In the genomic region with DNA sequence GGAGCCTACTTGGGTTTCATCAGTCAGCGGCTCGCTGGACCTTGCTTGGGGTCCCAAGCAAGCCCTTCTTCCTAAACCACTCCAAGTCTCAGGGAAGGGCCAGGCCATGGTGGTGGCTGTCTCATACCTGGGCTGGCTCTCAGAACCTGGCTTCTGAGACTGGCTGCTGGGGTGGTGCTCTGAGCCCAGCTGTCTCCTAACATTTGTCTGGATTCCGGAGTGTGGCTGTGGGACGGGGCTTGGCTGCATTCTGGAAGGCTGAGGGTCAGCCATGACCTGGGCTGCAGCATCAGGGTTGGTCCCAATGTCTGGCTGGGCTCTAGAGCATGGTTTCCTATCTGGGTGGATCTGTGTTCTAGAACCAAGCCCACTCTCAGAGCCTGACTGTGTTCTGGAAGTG, we compare ENCODE assay signal across 21 mouse cellular contexts. TPM values are rescaled to one million over a fixed set of nuclear protein-coding genes. Genes with fewer than 3 reads are reported as not detected.
A peak's percentile ranks its signal among the peaks of the same experiment; 100 is the strongest.
DNase-seq lines count a peak whose midpoint lies in the region; ATAC-seq lines count a peak whose summit lies in the region.
"Had no signal": no experiment of that assay in that cellular context is flagged by ENCODE, and none has a peak within 500 bp of the region (broad histone marks: within the 10 kb centered on the region; RNA-seq: fewer than 3 reads in every experiment).

No protein-coding gene starts in this region.

- H3K9ac ChIP-seq in embryonic facial prominence, embryonic 13.5 days = no peak overlapping the region
- H3K9ac ChIP-seq in kidney, embryonic 14.5 days (ENCODE audit: low read depth, low read length) = no peak overlapping the region
- no peak overlapping the region for H3K9ac ChIP-seq in midbrain, embryonic 11.5 days (ENCODE audit: low read length)
- H3K9ac ChIP-seq in stomach, embryonic 16.5 days (ENCODE audit: low read length) = peak overlapping the region; percentile 51; the same call in 1 of the 2 replicates
- no peak overlapping the region for H3K9ac ChIP-seq in liver, embryonic 11.5 days (ENCODE audit: low read depth, low read length)
- H3K9ac ChIP-seq: forebrain, embryonic 15.5 days; hindbrain, embryonic 13.5 days; neural tube, embryonic 12.5 days had no signal

- ATAC-seq in embryonic facial prominence, embryonic 13.5 days (ENCODE audit: insufficient number of reproducible peaks, insufficient read depth, low FRiP score, low TSS enrichment, low read depth) = no peak
- no peak for ATAC-seq in kidney, embryonic 14.5 days (ENCODE audit: low FRiP score, low TSS enrichment)
- no peak for ATAC-seq in midbrain, embryonic 11.5 days (ENCODE audit: low FRiP score)
- no peak for ATAC-seq in stomach, embryonic 16.5 days (ENCODE audit: insufficient read depth, low FRiP score)
- no peak for ATAC-seq in liver, embryonic 11.5 days (replicated peaks; ENCODE audit: low FRiP score)
- ATAC-seq: CD4-positive, CD25-positive, alpha-beta regulatory T cell, adult 4 months; forebrain, embryonic 15.5 days had no signal

- H3K36me3 ChIP-seq in embryonic facial prominence, embryonic 13.5 days = no peaks in the 10 kb centered on the region
- no peaks in the 10 kb centered on the region for H3K36me3 ChIP-seq in embryonic facial prominence, embryonic 10.5 days (replicated peaks)
- H3K36me3 ChIP-seq in kidney, embryonic 14.5 days (ENCODE audit: control insufficient read depth, insufficient read depth, low read length) = no peaks in the 10 kb centered on the region
- no peaks in the 10 kb centered on the region for H3K36me3 ChIP-seq in midbrain, embryonic 10.5 days
- no peaks in the 10 kb centered on the region for H3K36me3 ChIP-seq in midbrain, embryonic 11.5 days (ENCODE audit: control insufficient read depth, insufficient read depth, low read length)
- no peaks in the 10 kb centered on the region for H3K36me3 ChIP-seq in stomach, embryonic 16.5 days (ENCODE audit: control insufficient read depth, insufficient read depth, low read length)
- H3K36me3 ChIP-seq in liver, embryonic 11.5 days (ENCODE audit: control insufficient read depth, insufficient read depth, low read length) = no peaks in the 10 kb centered on the region; the same call in 1 of the 2 replicates
- H3K36me3 ChIP-seq: forebrain, embryonic 15.5 days; G1E; hindbrain, embryonic 13.5 days; neural tube, embryonic 12.5 days had no signal

- WGBS in embryonic facial prominence, embryonic 13.5 days = 96% methylated on average over 4 of the region's 4 CpGs
- whole genome bisulfite sequencing in embryonic facial prominence, embryonic 10.5 days = 92% methylated on average over 4 of the region's 4 CpGs
- WGBS in kidney, embryonic 14.5 days = 70% methylated on average over 4 of the region's 4 CpGs
- WGBS in midbrain, embryonic 10.5 days = 96% methylated on average over 4 of the region's 4 CpGs
- 90% methylated on average over 4 of the region's 4 CpGs for whole genome bisulfite sequencing in midbrain, embryonic 11.5 days
- 85% methylated on average over 4 of the region's 4 CpGs for WGBS in stomach, embryonic 16.5 days
- WGBS in liver, embryonic 11.5 days = 95% methylated on average over 4 of the region's 4 CpGs

- H3K4me1 ChIP-seq in embryonic facial prominence, embryonic 13.5 days = peaks cover 34% of the 10 kb centered on the region
- peaks cover 40% of the 10 kb centered on the region for H3K4me1 ChIP-seq in embryonic facial prominence, embryonic 10.5 days
- H3K4me1 ChIP-seq in kidney, embryonic 14.5 days (ENCODE audit: control insufficient read depth, insufficient read depth, low read length) = peaks cover 26% of the 10 kb centered on the region
- peaks cover 42% of the 10 kb centered on the region for H3K4me1 ChIP-seq in midbrain, embryonic 10.5 days
- H3K4me1 ChIP-seq in midbrain, embryonic 11.5 days (ENCODE audit: control insufficient read depth, insufficient read depth, low read length) = peaks cover 4% of the 10 kb centered on the region; the same call in 1 of the 2 replicates
- peaks cover 31% of the 10 kb centered on the region for H3K4me1 ChIP-seq in stomach, embryonic 16.5 days (ENCODE audit: control insufficient read depth, insufficient read depth, low read length)
- peaks cover 27% of the 10 kb centered on the region for H3K4me1 ChIP-seq in liver, embryonic 11.5 days (replicated peaks; ENCODE audit: control insufficient read depth, insufficient read depth, low read length)

- H3K4me2 ChIP-seq in embryonic facial prominence, embryonic 13.5 days = no peak overlapping the region
- H3K4me2 ChIP-seq in kidney, embryonic 14.5 days (replicated peaks; ENCODE audit: low read depth, low read length) = no peak overlapping the region
- no peak overlapping the region for H3K4me2 ChIP-seq in midbrain, embryonic 11.5 days
- H3K4me2 ChIP-seq in stomach, embryonic 16.5 days (ENCODE audit: low read depth, low read length) = no peak overlapping the region
- H3K4me2 ChIP-seq in liver, embryonic 11.5 days = no peak overlapping the region
- H3K4me2 ChIP-seq: forebrain, embryonic 15.5 days; heart, embryonic 11.5 days; hindbrain, embryonic 13.5 days; neural tube, embryonic 12.5 days had no signal

- peaks cover 67% of the 10 kb centered on the region for H3K27me3 ChIP-seq in embryonic facial prominence, embryonic 13.5 days
- peaks cover 89% of the 10 kb centered on the region for H3K27me3 ChIP-seq in embryonic facial prominence, embryonic 10.5 days (replicated peaks; ENCODE audit: low read depth, poor library complexity, severe bottlenecking)
- peaks cover 9% of the 10 kb centered on the region for H3K27me3 ChIP-seq in kidney, embryonic 14.5 days (ENCODE audit: control insufficient read depth, insufficient read depth, low read length)
- H3K27me3 ChIP-seq in midbrain, embryonic 10.5 days (ENCODE audit: low read depth, poor library complexity, severe bottlenecking) = peaks cover 80% of the 10 kb centered on the region
- H3K27me3 ChIP-seq in midbrain, embryonic 11.5 days (ENCODE audit: control insufficient read depth, insufficient read depth, low read length) = peaks cover 20% of the 10 kb centered on the region
- no peaks in the 10 kb centered on the region for H3K27me3 ChIP-seq in stomach, embryonic 16.5 days (ENCODE audit: control insufficient read depth, insufficient read depth, low read length)
- peaks cover 27% of the 10 kb centered on the region for H3K27me3 ChIP-seq in liver, embryonic 11.5 days (replicated peaks; ENCODE audit: control insufficient read depth, insufficient read depth, low read length)
- H3K27me3 ChIP-seq: megakaryocyte, embryonic 14.5 days had no signal

- DNase-seq in embryonic facial prominence, embryonic 10.5 days (ENCODE audit: low spot score) = no peak
- no peak for DNase-seq in kidney, postnatal 36 days
- no peak for DNase-seq in midbrain, embryonic 10.5 days (ENCODE audit: low spot score)
- no peak for DNase-seq in midbrain, embryonic 11.5 days (ENCODE audit: low spot score, missing footprints)
- DNase-seq in liver, embryonic 11.5 days (ENCODE audit: low spot score) = no peak
- DNase-seq: cerebellum, adult 9-11 months; kidney, adult 2 months; left cerebral cortex, postnatal 4 days; spleen, adult 18-20 months had no signal

- H3K9me3 ChIP-seq in embryonic facial prominence, embryonic 13.5 days = no peaks in the 10 kb centered on the region
- H3K9me3 ChIP-seq in embryonic facial prominence, embryonic 10.5 days = no peaks in the 10 kb centered on the region
- H3K9me3 ChIP-seq in kidney, embryonic 14.5 days (ENCODE audit: control insufficient read depth, low read length) = no peaks in the 10 kb centered on the region
- H3K9me3 ChIP-seq in midbrain, embryonic 10.5 days (replicated peaks) = no peaks in the 10 kb centered on the region
- no peaks in the 10 kb centered on the region for H3K9me3 ChIP-seq in midbrain, embryonic 11.5 days (ENCODE audit: control insufficient read depth, low read length)
- H3K9me3 ChIP-seq in stomach, embryonic 16.5 days (replicated peaks; ENCODE audit: control insufficient read depth, low read length) = no peaks in the 10 kb centered on the region
- H3K9me3 ChIP-seq in liver, embryonic 11.5 days (ENCODE audit: control insufficient read depth, low read length) = no peaks in the 10 kb centered on the region
- H3K9me3 ChIP-seq: forebrain, embryonic 15.5 days; hindbrain, embryonic 13.5 days; megakaryocyte, embryonic 14.5 days; neural tube, embryonic 12.5 days had no signal

- peak overlapping the region; percentile 88; the same call in 1 of the 2 replicates for H3K27ac ChIP-seq in embryonic facial prominence, embryonic 13.5 days
- H3K27ac ChIP-seq in embryonic facial prominence, embryonic 10.5 days (replicated peaks) = no peak overlapping the region; the same call in 1 of the 2 replicates
- H3K27ac ChIP-seq in kidney, embryonic 14.5 days (ENCODE audit: low read depth, low read length) = peak overlapping the region; percentile 52; the same call in 1 of the 2 replicates
- H3K27ac ChIP-seq in midbrain, embryonic 10.5 days (replicated peaks) = peak overlapping the region; percentile 86; the same call in 1 of the 2 replicates
- no peak overlapping the region for H3K27ac ChIP-seq in midbrain, embryonic 11.5 days (ENCODE audit: low read depth, low read length)
- H3K27ac ChIP-seq in stomach, embryonic 16.5 days (ENCODE audit: low read length) = peak overlapping the region; percentile 94
- H3K27ac ChIP-seq in liver, embryonic 11.5 days (ENCODE audit: low read depth, low read length) = no peak overlapping the region
- H3K27ac ChIP-seq: forebrain, embryonic 15.5 days; hindbrain, embryonic 13.5 days; neural tube, embryonic 12.5 days had no signal

- no peak overlapping the region for H3K4me3 ChIP-seq in embryonic facial prominence, embryonic 13.5 days
- no peak overlapping the region for H3K4me3 ChIP-seq in embryonic facial prominence, embryonic 10.5 days
- H3K4me3 ChIP-seq in kidney, embryonic 14.5 days (ENCODE audit: low read length) = no peak overlapping the region
- no peak overlapping the region for H3K4me3 ChIP-seq in midbrain, embryonic 10.5 days
- H3K4me3 ChIP-seq in midbrain, embryonic 11.5 days (ENCODE audit: low read depth, low read length) = no peak overlapping the region
- H3K4me3 ChIP-seq in stomach, embryonic 16.5 days (replicated peaks; ENCODE audit: low read length) = no peak overlapping the region
- H3K4me3 ChIP-seq in liver, embryonic 11.5 days (ENCODE audit: low read depth, low read length) = no peak overlapping the region
- H3K4me3 ChIP-seq: forebrain, embryonic 15.5 days; hindbrain, embryonic 13.5 days; megakaryocyte, embryonic 14.5 days; neural tube, embryonic 12.5 days had no signal

RNA-seq across cellular contexts. Expression of a gene that starts 6.5 kb away (rescaled TPM):
- polyA plus RNA-seq in embryonic facial prominence, embryonic 13.5 days (2015; fragmentation: Nextera tagmentation; extraction: Ambion mirVana) = 0.13 TPM in 1 of 2 replicates, not detected in the other
- not detected in 2 replicates for polyA plus RNA-seq in embryonic facial prominence, embryonic 10.5 days (2016; fragmentation: Nextera tagmentation; extraction: Ambion mirVana)
- polyA plus RNA-seq in kidney, embryonic 14.5 days (2014; fragmentation: Nextera tagmentation; extraction: Ambion mirVana) = 0.05 and 0.07 TPM in 2 replicates
- not detected in 2 replicates for polyA plus RNA-seq in midbrain, embryonic 10.5 days (2016; fragmentation: Nextera tagmentation; extraction: Ambion mirVana)
- 0.04 TPM in 1 of 2 replicates, not detected in the other for polyA plus RNA-seq in midbrain, embryonic 11.5 days (2014; fragmentation: Nextera tagmentation; extraction: Ambion mirVana)
- 0.05 TPM in 1 of 2 replicates, not detected in the other for polyA plus RNA-seq in stomach, embryonic 16.5 days (2015; fragmentation: Nextera tagmentation; extraction: Ambion mirVana)
- polyA plus RNA-seq in liver, embryonic 11.5 days (2014; fragmentation: Nextera tagmentation; extraction: Ambion mirVana) = not detected in 2 replicates
- polyA plus RNA-seq: forebrain, embryonic 15.5 days; G1E; heart, embryonic 11.5 days; hindbrain, embryonic 13.5 days; liver, embryonic 16.5 days; midbrain, postnatal 0 days; neural tube, embryonic 12.5 days had no signal

RNA-seq across cellular contexts. Expression of a gene that starts 8.0 kb away (rescaled TPM):
- polyA plus RNA-seq in embryonic facial prominence, embryonic 13.5 days (2015; fragmentation: Nextera tagmentation; extraction: Ambion mirVana) = 7.1 and 7.3 TPM in 2 replicates
- 3.1 and 3.6 TPM in 2 replicates for polyA plus RNA-seq in embryonic facial prominence, embryonic 10.5 days (2016; fragmentation: Nextera tagmentation; extraction: Ambion mirVana)
- 8.7 and 10.1 TPM in 2 replicates for polyA plus RNA-seq in kidney, embryonic 14.5 days (2014; fragmentation: Nextera tagmentation; extraction: Ambion mirVana)
- 2.9 and 3.3 TPM in 2 replicates for polyA plus RNA-seq in midbrain, embryonic 10.5 days (2016; fragmentation: Nextera tagmentation; extraction: Ambion mirVana)
- polyA plus RNA-seq in midbrain, embryonic 11.5 days (2014; fragmentation: Nextera tagmentation; extraction: Ambion mirVana) = 2.4 and 2.6 TPM in 2 replicates
- 28.1 and 31.5 TPM in 2 replicates for polyA plus RNA-seq in stomach, embryonic 16.5 days (2015; fragmentation: Nextera tagmentation; extraction: Ambion mirVana)
- 7.8 and 7.9 TPM in 2 replicates for polyA plus RNA-seq in liver, embryonic 11.5 days (2014; fragmentation: Nextera tagmentation; extraction: Ambion mirVana)
- polyA plus RNA-seq: G1E had no signal

RNA-seq across cellular contexts. Expression of a gene that starts 13.7 kb away (rescaled TPM):
- polyA plus RNA-seq in embryonic facial prominence, embryonic 13.5 days (2015; fragmentation: Nextera tagmentation; extraction: Ambion mirVana) = 109 and 113 TPM in 2 replicates
- polyA plus RNA-seq in embryonic facial prominence, embryonic 10.5 days (2016; fragmentation: Nextera tagmentation; extraction: Ambion mirVana) = 114 and 122 TPM in 2 replicates
- polyA plus RNA-seq in kidney, embryonic 14.5 days (2014; fragmentation: Nextera tagmentation; extraction: Ambion mirVana) = 115 and 119 TPM in 2 replicates
- polyA plus RNA-seq in midbrain, embryonic 10.5 days (2016; fragmentation: Nextera tagmentation; extraction: Ambion mirVana) = 102 and 115 TPM in 2 replicates
- 89.1 and 97.7 TPM in 2 replicates for polyA plus RNA-seq in midbrain, embryonic 11.5 days (2014; fragmentation: Nextera tagmentation; extraction: Ambion mirVana)
- 67.7 and 70.2 TPM in 2 replicates for polyA plus RNA-seq in stomach, embryonic 16.5 days (2015; fragmentation: Nextera tagmentation; extraction: Ambion mirVana)
- 68.6 and 69.2 TPM in 2 replicates for polyA plus RNA-seq in liver, embryonic 11.5 days (2014; fragmentation: Nextera tagmentation; extraction: Ambion mirVana)

RNA-seq across cellular contexts. Expression of a gene that starts 15.7 kb away (rescaled TPM):
- 43.2 and 46.9 TPM in 2 replicates for polyA plus RNA-seq in embryonic facial prominence, embryonic 13.5 days (2015; fragmentation: Nextera tagmentation; extraction: Ambion mirVana)
- polyA plus RNA-seq in embryonic facial prominence, embryonic 10.5 days (2016; fragmentation: Nextera tagmentation; extraction: Ambion mirVana) = 52.3 and 54.3 TPM in 2 replicates
- 21.4 and 29.6 TPM in 2 replicates for polyA plus RNA-seq in kidney, embryonic 14.5 days (2014; fragmentation: Nextera tagmentation; extraction: Ambion mirVana)
- polyA plus RNA-seq in midbrain, embryonic 10.5 days (2016; fragmentation: Nextera tagmentation; extraction: Ambion mirVana) = 53.5 and 53.6 TPM in 2 replicates
- polyA plus RNA-seq in midbrain, embryonic 11.5 days (2014; fragmentation: Nextera tagmentation; extraction: Ambion mirVana) = 31.9 and 36.8 TPM in 2 replicates
- polyA plus RNA-seq in stomach, embryonic 16.5 days (2015; fragmentation: Nextera tagmentation; extraction: Ambion mirVana) = 22.4 and 26.7 TPM in 2 replicates
- polyA plus RNA-seq in liver, embryonic 11.5 days (2014; fragmentation: Nextera tagmentation; extraction: Ambion mirVana) = 49.9 and 51.9 TPM in 2 replicates

RNA-seq across cellular contexts. Expression of a gene that starts 20.7 kb away (rescaled TPM):
- polyA plus RNA-seq in embryonic facial prominence, embryonic 13.5 days (2015; fragmentation: Nextera tagmentation; extraction: Ambion mirVana) = 10.7 and 11.0 TPM in 2 replicates
- polyA plus RNA-seq in embryonic facial prominence, embryonic 10.5 days (2016; fragmentation: Nextera tagmentation; extraction: Ambion mirVana) = 7.8 and 8.3 TPM in 2 replicates
- 4.1 and 4.6 TPM in 2 replicates for polyA plus RNA-seq in kidney, embryonic 14.5 days (2014; fragmentation: Nextera tagmentation; extraction: Ambion mirVana)
- 9.3 and 10.6 TPM in 2 replicates for polyA plus RNA-seq in midbrain, embryonic 10.5 days (2016; fragmentation: Nextera tagmentation; extraction: Ambion mirVana)
- 2.8 and 4.4 TPM in 2 replicates for polyA plus RNA-seq in midbrain, embryonic 11.5 days (2014; fragmentation: Nextera tagmentation; extraction: Ambion mirVana)
- polyA plus RNA-seq in stomach, embryonic 16.5 days (2015; fragmentation: Nextera tagmentation; extraction: Ambion mirVana) = 7.3 and 8.6 TPM in 2 replicates
- 11.2 TPM in 2 replicates for polyA plus RNA-seq in liver, embryonic 11.5 days (2014; fragmentation: Nextera tagmentation; extraction: Ambion mirVana)

Comparison
In these comparisons a context has a peak if more than half of its experiments do, and no peak if none do; other contexts are left out.
1. H3K27ac ChIP-seq: peak in embryonic facial prominence, embryonic 13.5 days (single experiment), kidney, embryonic 14.5 days (single experiment), midbrain, embryonic 10.5 days (single experiment) and stomach, embryonic 16.5 days (single experiment); none in embryonic facial prominence, embryonic 10.5 days (single experiment), midbrain, embryonic 11.5 days (single experiment) and liver, embryonic 11.5 days (single experiment).